Mouse (Mus musculus): ENCODE measurements at regions not wholly inside any gene's neighbourhood (a gene's known extent, or its start where the extent isn't known, plus 50 kb on each side); places are given as distances from the start of the nearest gene placed in this dataset.
A peak's percentile ranks its signal among the peaks of the same experiment; 100 is the strongest.

DNA sequence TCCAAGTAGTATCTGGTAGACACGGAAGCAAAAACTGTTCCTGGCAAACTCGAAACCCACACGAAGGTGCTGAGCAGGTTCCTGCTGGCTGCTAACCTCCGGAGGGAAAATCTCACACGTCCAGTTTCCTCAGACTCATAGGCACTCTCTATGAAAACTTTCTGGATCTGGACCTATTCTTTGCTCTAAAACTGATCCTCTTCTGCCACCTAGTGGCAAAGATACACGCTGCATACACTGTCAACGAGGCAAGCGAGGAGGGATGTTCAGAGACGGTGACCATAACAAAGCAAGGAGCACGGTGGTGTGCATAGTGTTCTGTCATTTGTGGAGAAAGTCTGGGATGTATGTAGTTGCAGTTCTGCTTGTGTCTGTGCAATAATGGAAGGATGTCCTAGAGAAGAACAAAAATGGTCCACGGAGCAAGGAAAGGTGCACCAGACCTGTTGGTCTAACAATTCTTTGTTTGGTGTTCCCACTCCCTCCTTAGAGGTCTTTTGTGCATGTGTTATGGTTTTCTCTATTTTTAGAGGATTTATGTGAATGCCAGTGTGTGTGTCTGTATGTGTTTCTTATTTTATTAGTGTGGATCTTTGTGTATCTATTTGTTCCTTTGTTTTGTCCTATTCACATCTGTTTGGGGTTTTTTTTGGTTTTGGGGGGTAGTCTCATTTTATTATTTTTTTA is 57.0 kb upstream of the Siglech start:
- Histone ChIP-seq H3K9ac (ENCODE audit: low read depth, low read length) (peak overlapping the region; percentile 43), H3K4me1 (ENCODE audit: control insufficient read depth, insufficient read depth, low read depth, low read length) (no peaks in the 10 kb centered on the region), H3K27me3 (replicated peaks; ENCODE audit: control insufficient read depth, insufficient read depth, low read length) (no peaks in the 10 kb centered on the region), H3K4me2 (ENCODE audit: low read length) (peak overlapping the region; percentile 45), H3K9me3 (ENCODE audit: control insufficient read depth, low read length) (no peaks in the 10 kb centered on the region), H3K27ac (ENCODE audit: low read depth, low read length) (no peak overlapping the region; the same call in 1 of the 2 replicates), H3K4me3 (ENCODE audit: low read length) (peak overlapping the region; percentile 28), H3K36me3 (ENCODE audit: control insufficient read depth, insufficient read depth, low read length) (no peaks in the 10 kb centered on the region)
- peak; percentile 98 for ATAC-seq
- 9% methylated on average over 11 of the region's 11 CpGs for WGBS
